Mouse (Mus musculus) limb, embryonic 11.5 days (tissue): ENCODE data around the gene Fgfr2. TPM values are rescaled to one million over a fixed set of nuclear protein-coding genes. Genes with fewer than 3 reads are reported as not detected.

Experiments used
- ATAC-seq: fragments of 200-750 bp; cut with Nextera tagmentation; 2 replicates; pipeline ENCODE4 v1.8.0; 2017; ENCODE audit warnings: low read depth; ENCODE audit not compliant: insufficient number of reproducible peaks, low FRiP score, low TSS enrichment
- DNase-seq: peaks from one replicate; pipeline ENCODE4 v3.0.0-alpha.2; 2015; ENCODE audit warnings: low spot score
- H3K27ac ChIP-seq: fragments of 300-500 bp; sonication (generic); replicated peaks from 2 replicates; pipeline ENCODE4 v1.5.1; 2014; ENCODE audit warnings: low read depth, mild to moderate bottlenecking, low read length
- H3K27me3 ChIP-seq: fragments of 300-500 bp; sonication (generic); 2 replicates; pipeline ENCODE4 v1.6.1; 2014; ENCODE audit warnings: mild to moderate bottlenecking, low read length, mixed read lengths; ENCODE audit not compliant: control insufficient read depth, insufficient read depth
- H3K36me3 ChIP-seq: fragments of 300-500 bp; sonication (generic); 2 replicates; pipeline ENCODE4 v1.6.1; 2014; ENCODE audit warnings: mild to moderate bottlenecking, low read length, moderate library complexity, mixed read lengths; ENCODE audit not compliant: control insufficient read depth, insufficient read depth
- H3K4me1 ChIP-seq: fragments of 300-500 bp; sonication (generic); 2 replicates; pipeline ENCODE4 v1.6.1; 2014; ENCODE audit warnings: low read length, mixed read lengths; ENCODE audit not compliant: control insufficient read depth, insufficient read depth
- H3K4me2 ChIP-seq: fragments of 300-500 bp; sonication (generic); 2 replicates; pipeline ENCODE4 v1.6.1; 2014; ENCODE audit warnings: low read depth, mild to moderate bottlenecking, moderate library complexity; ENCODE audit not compliant: severe bottlenecking
- H3K4me3 ChIP-seq: fragments of 300-500 bp; sonication (generic); 2 replicates; pipeline ENCODE4 v1.5.1; 2014; ENCODE audit warnings: low read depth, low read length
- H3K9ac ChIP-seq: fragments of 300-500 bp; sonication (generic); 2 replicates; pipeline ENCODE4 v1.6.1; 2014; ENCODE audit warnings: mild to moderate bottlenecking, low read length
- H3K9me3 ChIP-seq: fragments of 300-500 bp; sonication (generic); 2 replicates; pipeline ENCODE4 v1.6.1; 2016; ENCODE audit warnings: low read length; ENCODE audit not compliant: control insufficient read depth
- WGBS: fragments of 180-500 bp; shearing (Covaris S2); extraction: QIAGEN DNeasy Blood & Tissue Kit; methylation state at CpG from one replicate; pipeline ENCODE4 v1.1.7; 2014; 5-methylcytosine and 5-hydroxymethylcytosine counted together
- polyA plus RNA-seq: library from polyadenylated mRNA; unstranded; fragments of >200 nt; fragmentation: Nextera tagmentation; extraction: Ambion mirVana; gene quantifications from 2 replicates; pipeline ENCODE4 v1.2.1, GENCODE M21; 2014

Gene Fgfr2
- polyA plus RNA-seq, 1 experiment from 2014 or later = 60.1 TPM

DNA sequence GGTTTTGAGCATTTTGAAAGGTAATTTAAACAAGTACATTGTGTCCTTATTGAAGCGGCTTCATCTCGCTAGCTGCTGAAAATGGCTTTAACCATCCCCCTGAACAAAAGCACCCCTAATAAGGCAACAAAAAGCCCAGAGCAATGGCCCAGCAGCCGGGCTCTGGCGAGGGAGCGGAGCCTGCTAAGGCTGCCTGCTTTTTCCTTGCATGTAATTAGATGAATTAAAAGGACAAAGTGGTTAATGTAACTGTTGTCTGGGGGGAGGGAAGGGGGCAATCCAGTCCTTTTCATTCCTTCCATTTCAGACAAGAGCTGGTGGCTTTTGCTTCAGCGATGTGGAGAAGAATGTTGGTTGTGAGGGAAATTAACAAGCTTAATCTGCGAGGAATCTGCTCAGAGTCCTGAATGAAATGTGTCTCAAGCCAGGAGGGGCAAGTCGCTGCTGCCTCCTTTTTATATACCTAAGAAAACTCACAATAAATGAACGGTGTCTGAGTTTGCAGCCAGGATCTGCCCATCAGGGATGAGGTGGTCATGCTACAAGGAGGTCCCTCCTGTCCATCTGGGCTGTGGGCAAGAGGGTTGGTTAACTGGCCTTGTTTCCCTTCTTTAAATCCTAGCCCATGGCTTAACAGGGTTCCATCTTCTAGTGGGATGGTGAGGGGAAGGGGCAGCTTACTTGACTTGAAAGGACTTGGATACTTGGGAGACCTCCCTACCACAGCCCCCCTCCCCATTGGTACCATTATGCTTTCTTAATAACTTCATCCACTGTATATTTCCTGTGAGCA lies 1400.2 kb downstream of the Fgfr2 start:
- Histone ChIP-seq H3K9me3 (no peaks in the 10 kb centered on the region), H3K4me1 (peaks cover 5% of the 10 kb centered on the region), H3K36me3 (no peaks in the 10 kb centered on the region), H3K4me3 (no peak overlapping the region), H3K27ac (no peak overlapping the region), H3K27me3 (no peaks in the 10 kb centered on the region), H3K4me2 (0 out of 2 replicates have a peak overlapping the region, but pooled peaks have one; percentile 12), H3K9ac (no peak overlapping the region)
- DNase-seq (peak; percentile 43), ATAC-seq (no peak)
- 15% methylated on average over 9 of the region's 9 CpGs for WGBS

GRCm38 (mm10) chr7:131722316-131722715 lies 1400.8 kb downstream of the Fgfr2 start:
- Histone ChIP-seq H3K4me3 (no peak overlapping the region), H3K27ac (no peak overlapping the region), H3K27me3 (no peaks in the 10 kb centered on the region), H3K36me3 (no peaks in the 10 kb centered on the region), H3K4me1 (peaks cover 5% of the 10 kb centered on the region), H3K9ac (no peak overlapping the region), H3K4me2 (no peak overlapping the region), H3K9me3 (no peaks in the 10 kb centered on the region)
- DNase-seq = no peak
- WGBS = 15% methylated on average over 4 of the region's 4 CpGs
- no peak for ATAC-seq

GRCm38 (mm10) chr7:131718280-131718679 lies 1404.9 kb downstream of the Fgfr2 start:
- no peak overlapping the region for H3K4me2 ChIP-seq
- no peaks in the 10 kb centered on the region for H3K27me3 ChIP-seq
- peaks cover 5% of the 10 kb centered on the region for H3K4me1 ChIP-seq
- H3K4me3 ChIP-seq = no peak overlapping the region
- 33% methylated on average over 3 of the region's 3 CpGs for WGBS
- DNase-seq = no peak
- no peaks in the 10 kb centered on the region for H3K36me3 ChIP-seq
- no peak overlapping the region for H3K27ac ChIP-seq
- no peaks in the 10 kb centered on the region for H3K9me3 ChIP-seq
- ATAC-seq = no peak
- no peak overlapping the region for H3K9ac ChIP-seq

- Histone ChIP-seq H3K4me2 (no peak overlapping the region), H3K4me1 (no peaks in the 10 kb centered on the region)
- 76% methylated on average over 9 of the region's 9 CpGs for WGBS
These were observed 1410.1 kb downstream of the Fgfr2 start for GRCm38 (mm10) chr7:131713076-131713475.

DNA sequence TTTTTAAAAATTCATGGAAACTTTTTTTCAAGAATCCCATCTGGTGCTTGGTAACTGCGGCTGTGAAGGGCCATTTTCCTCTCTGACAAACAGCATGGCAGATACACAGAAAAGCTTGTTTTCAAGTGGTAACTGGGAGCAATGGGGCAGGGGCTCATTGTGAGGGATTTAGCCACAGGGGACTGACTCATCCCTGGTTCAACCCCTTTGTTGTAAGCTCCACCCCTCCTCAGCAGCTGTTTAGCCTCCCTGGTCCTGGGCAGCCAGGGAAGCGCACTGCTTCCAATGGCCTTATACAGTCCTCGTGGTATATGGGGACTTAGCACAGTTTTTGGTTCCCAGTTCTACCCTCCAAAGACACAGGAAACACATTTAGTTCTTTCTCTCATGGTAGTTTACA lies 1426.3 kb downstream of the Fgfr2 start:
- ATAC-seq (no peak), DNase-seq (no peak)
- Histone ChIP-seq H3K36me3 (no peaks in the 10 kb centered on the region), H3K27ac (no peak overlapping the region), H3K4me1 (no peaks in the 10 kb centered on the region), H3K9ac (no peak overlapping the region), H3K4me2 (no peak overlapping the region), H3K9me3 (no peaks in the 10 kb centered on the region), H3K4me3 (no peak overlapping the region), H3K27me3 (no peaks in the 10 kb centered on the region)
- 43% methylated on average over 3 of the region's 3 CpGs for WGBS

More at GRCm38 (mm10) chr7:131713076-131713475, 1410.1 kb downstream of the Fgfr2 start:
- Histone ChIP-seq H3K27ac (no peak overlapping the region), H3K9ac (no peak overlapping the region), H3K27me3 (no peaks in the 10 kb centered on the region), H3K36me3 (no peaks in the 10 kb centered on the region), H3K4me3 (no peak overlapping the region), H3K9me3 (no peaks in the 10 kb centered on the region)
- ATAC-seq = no peak
- no peak for DNase-seq

DNA sequence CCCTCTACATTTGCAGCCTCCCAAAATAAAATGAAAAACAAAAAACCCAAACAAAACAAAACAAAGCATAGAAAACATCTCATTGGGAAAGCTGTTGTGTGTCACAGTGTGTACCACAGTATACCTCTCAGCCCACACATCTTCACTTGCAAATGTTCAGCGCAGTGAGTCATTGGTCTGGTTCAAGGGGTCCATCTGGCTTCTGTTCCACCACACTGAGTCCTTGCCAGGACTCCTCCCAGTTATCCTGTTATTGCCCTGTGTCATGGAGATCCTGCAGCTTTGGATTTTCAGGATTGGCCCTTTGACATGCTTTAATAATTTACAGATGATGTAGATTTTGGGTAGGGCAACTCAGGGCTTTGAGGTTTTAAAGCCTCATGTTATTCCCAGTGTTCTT lies 1435.8 kb downstream of the Fgfr2 start:
- ATAC-seq = no peak
- H3K4me3 ChIP-seq = no peak overlapping the region
- no peaks in the 10 kb centered on the region for H3K9me3 ChIP-seq
- WGBS = 88% methylated on average over 1 of the region's 1 CpGs
- no peaks in the 10 kb centered on the region for H3K4me1 ChIP-seq
- H3K4me2 ChIP-seq = no peak overlapping the region
- H3K27me3 ChIP-seq = no peaks in the 10 kb centered on the region
- no peak overlapping the region for H3K9ac ChIP-seq
- no peak overlapping the region for H3K27ac ChIP-seq
- H3K36me3 ChIP-seq = no peaks in the 10 kb centered on the region
- no peak for DNase-seq

- ATAC-seq = no peak
- Histone ChIP-seq H3K4me1 (no peaks in the 10 kb centered on the region), H3K36me3 (no peaks in the 10 kb centered on the region), H3K9me3 (no peaks in the 10 kb centered on the region), H3K27me3 (no peaks in the 10 kb centered on the region), H3K4me3 (no peak overlapping the region), H3K9ac (no peak overlapping the region), H3K27ac (no peak overlapping the region), H3K4me2 (no peak overlapping the region)
- WGBS = 97% methylated on average over 2 of the region's 2 CpGs
- DNase-seq = no peak
These were observed 1446.0 kb downstream of the Fgfr2 start for GRCm38 (mm10) chr7:131677126-131677525.

DNA sequence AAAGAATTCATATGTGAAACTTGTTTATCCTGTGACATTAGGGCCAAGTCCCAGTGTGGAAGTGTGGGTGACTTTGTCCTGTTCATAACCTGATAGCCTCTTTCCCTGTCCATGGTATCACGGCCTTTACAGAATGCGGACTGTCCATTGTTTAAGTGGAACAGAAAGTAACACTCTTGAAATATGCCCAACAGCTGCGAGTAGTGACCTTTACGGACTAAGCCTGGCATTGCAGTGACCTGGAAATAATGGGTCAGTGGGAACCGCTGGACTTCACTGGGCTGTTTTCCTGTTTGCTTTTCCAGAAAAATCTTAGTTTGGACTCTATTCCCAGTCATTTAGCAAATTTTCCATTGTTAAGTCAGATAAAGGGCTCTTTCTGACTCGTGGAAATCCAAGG lies 1452.6 kb downstream of the Fgfr2 start:
- 74% methylated on average over 6 of the region's 6 CpGs for WGBS
- DNase-seq (no peak), ATAC-seq (no peak)
- Histone ChIP-seq H3K9ac (no peak overlapping the region), H3K36me3 (no peaks in the 10 kb centered on the region), H3K27ac (no peak overlapping the region), H3K27me3 (no peaks in the 10 kb centered on the region), H3K4me2 (no peak overlapping the region), H3K9me3 (no peaks in the 10 kb centered on the region), H3K4me1 (no peaks in the 10 kb centered on the region), H3K4me3 (no peak overlapping the region)

- DNase-seq = no peak
- no peaks in the 10 kb centered on the region for H3K4me1 ChIP-seq
- no peak for ATAC-seq
- no peaks in the 10 kb centered on the region for H3K36me3 ChIP-seq
- no peak overlapping the region for H3K27ac ChIP-seq
- H3K4me3 ChIP-seq = no peak overlapping the region
- H3K4me2 ChIP-seq = no peak overlapping the region
- WGBS = 83% methylated on average over 4 of the region's 4 CpGs
- no peaks in the 10 kb centered on the region for H3K9me3 ChIP-seq
- no peaks in the 10 kb centered on the region for H3K27me3 ChIP-seq
- H3K9ac ChIP-seq = no peak overlapping the region
These were observed 1453.8 kb downstream of the Fgfr2 start for GRCm38 (mm10) chr7:131669326-131669725.
